Mouse (Mus musculus) cortical plate, adult 2 months (tissue): Measurements from ENCODE around the gene Gm45140.

Source experiments
- CTCF ChIP-seq: fragments of 200-500 bp; IDR thresholded peaks from 2 replicates; pipeline ENCODE4 v1.5.1; 2011; ENCODE audit warnings: mild to moderate bottlenecking, control low read depth, low read length; ENCODE audit not compliant: insufficient read depth; ENCODE audit errors: extremely low read depth
- POLR2A ChIP-seq: fragments of 200-500 bp; IDR thresholded peaks from 2 replicates; pipeline ENCODE4 v1.6.1; 2011; ENCODE audit warnings: mild to moderate bottlenecking, low read length, control low read depth; ENCODE audit not compliant: insufficient read depth; ENCODE audit errors: extremely low read depth

DNA sequence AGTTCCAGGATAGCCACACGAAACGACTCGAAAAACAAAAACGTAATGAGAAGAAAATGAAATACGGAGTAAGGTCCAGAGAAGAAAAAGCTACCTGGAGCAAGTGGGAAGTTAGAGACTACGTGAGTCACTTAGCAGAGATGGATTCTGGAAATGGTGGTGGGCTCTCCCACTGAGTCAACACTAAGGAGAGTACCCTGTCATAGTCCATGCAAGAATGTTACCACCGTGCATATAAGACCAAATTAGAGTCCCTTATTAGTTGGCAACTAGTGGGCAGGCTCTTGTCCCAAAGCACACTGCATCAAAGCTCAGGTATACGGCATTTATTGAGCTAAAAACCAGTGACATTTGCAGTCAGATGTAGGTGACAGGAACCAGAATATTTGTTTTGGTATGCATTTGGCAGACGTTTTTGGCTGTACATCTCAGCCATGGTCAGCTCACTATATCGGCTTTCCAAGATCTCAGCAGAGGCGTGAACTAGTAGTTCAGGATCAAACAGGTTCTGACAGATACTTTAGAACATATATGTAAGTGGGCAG lies 4.3 kb upstream of the Gm45140 start:
- no peak for TF ChIP-seq POLR2A
- TF ChIP-seq CTCF = no peak
